Mouse (Mus musculus): ENCODE data around the gene Olfr283. TPM values are rescaled to one million over a fixed set of nuclear protein-coding genes. Genes with fewer than 3 reads are reported as not detected.

Gene Olfr283
- not detected in 2 replicates for polyA plus RNA-seq (2012; rRNA removed)

GRCm38 (mm10) chr15:98380846-98381245, at the start of gene Olfr283:
Olfr283 (minus strand) TSS chr15:98380946.

GRCm38 (mm10) chr15:98340887-98341286, 39.9 kb downstream of the Olfr283 start, which contains the start of gene Olfr284:
Olfr284 (minus strand) TSS chr15:98340987.

Other genes with a start within 250 kb of the Olfr283 start
- gene Asb8, start 215.3 kb downstream of the Olfr283 start, polyA plus RNA-seq (2012; rRNA removed): 39.6 and 45.8 TPM in 2 replicates
- gene Ccdc184, start 213.8 kb downstream of the Olfr283 start, polyA plus RNA-seq (2012; rRNA removed): 31.8 and 34.8 TPM in 2 replicates
- not detected in 2 replicates for gene Olfr288, start 185.4 kb downstream of the Olfr283 start, polyA plus RNA-seq (2012; rRNA removed)
- not detected in 2 replicates for gene Gm44579, start 160.0 kb downstream of the Olfr283 start, polyA plus RNA-seq (2012; rRNA removed)
- gene Olfr287, start 159.9 kb downstream of the Olfr283 start, polyA plus RNA-seq (2012; rRNA removed): not detected in 2 replicates
- gene Olfr286, start 146.5 kb downstream of the Olfr283 start, polyA plus RNA-seq (2012; rRNA removed): not detected in 2 replicates
- gene H1fnt, start 123.7 kb downstream of the Olfr283 start, polyA plus RNA-seq (2012; rRNA removed): not detected in 2 replicates
- 8.0 and 9.4 TPM in 2 replicates for gene Zfp641, start 84.8 kb downstream of the Olfr283 start, polyA plus RNA-seq (2012; rRNA removed)
- not detected in 2 replicates for gene Olfr285, start 63.6 kb downstream of the Olfr283 start, polyA plus RNA-seq (2012; rRNA removed)
- not detected in 2 replicates for gene Olfr284, start 40.0 kb downstream of the Olfr283 start, polyA plus RNA-seq (2012; rRNA removed)
- gene Olfr282, start 50.3 kb upstream of the Olfr283 start, polyA plus RNA-seq (2012; rRNA removed): not detected in 2 replicates
- gene Olfr281, start 71.6 kb upstream of the Olfr283 start, polyA plus RNA-seq (2012; rRNA removed): not detected in 2 replicates
- gene OR5BS1P, start 89.0 kb upstream of the Olfr283 start, polyA plus RNA-seq (2012; rRNA removed): not detected in 2 replicates
- gene Lalba, start 101.8 kb upstream of the Olfr283 start, polyA plus RNA-seq (2012; rRNA removed): not detected in 2 replicates
- gene Olfr279, start 111.5 kb upstream of the Olfr283 start, polyA plus RNA-seq (2012; rRNA removed): not detected in 2 replicates
- 117 and 125 TPM in 2 replicates for gene Kansl2, start 153.3 kb upstream of the Olfr283 start, polyA plus RNA-seq (2012; rRNA removed)
- 22.8 and 23.3 TPM in 2 replicates for gene Ccnt1, start 190.0 kb upstream of the Olfr283 start, polyA plus RNA-seq (2012; rRNA removed)
- 0.26 TPM in 1 of 2 replicates, not detected in the other for gene 4930415O20Rik, start 190.1 kb upstream of the Olfr283 start, polyA plus RNA-seq (2012; rRNA removed)
- 46.7 and 54.8 TPM in 2 replicates for gene Adcy6, start 229.1 kb upstream of the Olfr283 start, polyA plus RNA-seq (2012; rRNA removed)
- 230 and 233 TPM in 2 replicates for gene Cacnb3, start 249.9 kb upstream of the Olfr283 start, polyA plus RNA-seq (2012; rRNA removed)